Mouse (Mus musculus) frontal cortex, postnatal 14 days (tissue): Measurements from ENCODE around the gene Banp.

Source experiments
- DNase-seq, 2 experiments: peaks; one replicate each; pipeline ENCODE4 v3.0.0; 2022; ENCODE audit warnings: low spot score in 2 of 2

Gene Banp

DNA sequence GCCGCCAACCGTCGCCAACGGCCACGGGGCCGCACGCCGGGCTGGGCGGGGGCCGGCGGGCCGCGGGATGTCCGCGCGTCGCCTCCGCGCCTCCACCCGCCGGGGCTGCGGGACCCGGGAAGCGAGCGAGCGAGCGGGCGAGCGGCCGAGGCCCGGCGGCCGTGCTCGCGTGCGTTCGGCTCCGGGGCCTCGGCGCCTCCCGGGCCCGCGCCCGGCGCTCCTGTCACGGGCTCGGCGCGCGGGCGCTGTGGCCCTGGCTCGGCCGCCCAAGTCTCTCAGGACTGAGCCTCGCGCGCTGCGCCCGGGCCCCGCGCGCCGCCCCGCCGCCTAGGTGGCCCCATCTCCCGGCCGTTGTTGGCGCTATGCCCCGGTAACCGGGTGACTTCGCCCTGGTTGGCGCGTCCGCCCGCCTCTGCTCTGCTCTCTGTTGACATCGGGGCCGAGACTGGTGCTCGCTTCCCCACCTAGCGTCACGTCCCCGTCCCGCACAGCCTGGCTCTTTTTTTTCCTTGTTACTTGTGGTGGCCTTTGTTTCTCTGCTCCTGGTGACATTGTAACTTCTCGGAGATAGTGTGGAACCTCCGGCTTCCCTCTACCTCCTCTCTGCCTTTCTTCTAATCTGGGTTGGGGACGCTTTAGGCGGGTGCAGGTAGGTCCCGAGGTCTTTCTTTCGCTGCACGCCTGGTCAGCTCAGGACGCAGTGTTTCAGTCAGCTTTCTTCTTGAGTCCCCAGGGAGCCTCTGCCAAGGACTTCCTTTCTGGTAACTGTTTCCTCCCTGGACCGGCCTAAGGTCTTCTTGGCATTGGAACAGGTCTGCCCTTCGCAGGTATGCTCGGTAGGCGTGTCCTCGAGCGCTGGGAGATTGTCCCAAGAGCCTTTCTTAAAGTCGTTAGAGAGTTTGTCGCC, 1.5 kb downstream of the Banp start:
- peak; percentile 49 to 58 for DNase-seq

DNA sequence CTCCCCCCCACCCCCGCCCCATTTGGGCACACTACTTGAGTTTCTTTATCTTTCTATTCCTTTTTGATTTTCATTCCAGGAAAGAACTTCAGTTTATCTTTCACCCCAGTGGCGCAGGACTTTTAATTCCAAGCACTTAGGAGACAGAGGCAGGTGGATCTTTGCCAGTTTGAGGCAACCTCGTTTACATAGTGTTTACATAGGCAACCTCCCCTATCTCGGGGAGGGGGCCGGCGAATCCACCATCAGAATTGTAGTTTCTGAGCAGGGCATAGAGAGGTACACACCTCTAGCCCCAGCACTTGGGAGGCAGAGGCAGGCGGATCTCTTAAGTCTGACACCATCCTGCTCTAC, 2.1 kb downstream of the Banp start:
- DNase-seq: no peak

DNA sequence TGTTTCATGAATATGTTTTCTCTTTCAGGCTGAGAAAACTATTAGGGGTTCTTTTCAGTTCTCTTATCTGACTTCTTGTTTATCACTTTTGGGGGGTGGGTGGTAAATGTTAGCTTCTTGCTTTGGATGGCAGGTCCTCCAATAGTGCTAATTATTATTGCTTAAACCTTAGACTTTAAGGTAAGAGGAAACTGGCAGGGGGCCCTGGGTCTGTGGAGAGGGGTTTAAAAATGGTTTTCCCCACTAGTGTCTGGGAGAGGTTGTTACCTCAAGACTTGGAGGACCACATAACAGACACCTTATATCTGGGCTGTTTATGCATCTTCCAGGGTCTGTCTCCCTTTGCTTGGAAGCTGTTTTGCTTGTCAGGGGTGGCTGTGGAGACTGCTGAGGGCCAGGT, 2.6 kb downstream of the Banp start:
- no peak for DNase-seq

DNA sequence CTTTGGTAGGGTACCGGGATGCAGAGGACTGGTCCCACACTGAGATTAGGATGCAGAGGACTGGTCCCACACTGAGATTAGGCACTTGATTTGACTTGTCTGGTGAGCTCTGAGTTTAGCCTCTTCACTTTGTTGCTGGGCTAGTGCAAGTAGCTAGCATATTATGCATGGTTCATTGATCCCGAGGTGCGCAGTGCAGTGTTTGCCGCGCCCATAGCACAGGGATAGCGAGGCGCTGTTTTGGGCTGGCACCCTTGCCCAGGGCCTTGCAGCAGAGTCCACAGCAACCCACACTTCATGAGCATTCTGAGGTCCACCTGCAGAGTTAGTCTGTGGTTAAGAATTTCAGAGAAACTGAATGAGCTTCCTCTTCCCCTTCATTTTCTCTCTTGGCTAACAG, 3.2 kb downstream of the Banp start:
- DNase-seq: no peak

DNA sequence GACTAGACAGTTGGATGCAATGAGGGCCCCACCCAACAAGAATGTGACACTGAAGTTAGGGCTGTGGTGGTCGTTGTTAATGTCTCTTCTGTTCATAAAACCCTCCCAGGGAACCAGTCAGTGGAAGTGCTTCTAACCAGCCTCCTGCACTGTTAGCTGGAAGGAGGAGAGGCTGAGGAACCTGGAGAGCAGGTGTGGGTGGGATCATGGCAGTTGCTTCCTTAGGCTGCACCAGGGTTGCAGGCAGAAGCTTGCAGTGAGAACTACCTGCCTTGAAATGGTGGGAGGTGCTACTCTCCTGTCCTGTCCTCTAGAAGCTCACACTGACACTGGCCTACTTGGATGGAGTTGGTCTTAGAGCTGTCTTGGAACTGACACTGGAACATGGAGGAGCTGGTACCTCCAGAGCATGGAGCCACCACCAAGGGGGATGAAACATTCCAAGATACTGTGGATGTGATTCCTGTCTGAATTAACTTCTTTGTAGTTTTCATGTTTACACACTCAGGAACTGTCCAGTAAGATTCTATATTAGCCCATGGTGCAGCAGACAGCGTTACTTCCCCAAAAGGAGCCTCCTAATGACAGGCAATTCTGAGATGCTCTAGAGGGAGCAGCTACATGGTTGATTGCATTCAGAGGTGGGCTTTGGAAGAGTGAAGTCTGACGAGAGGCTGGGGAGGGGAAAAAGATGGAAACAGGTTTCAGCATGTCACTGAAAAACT, 4.4 kb downstream of the Banp start:
- no peak for DNase-seq

DNA sequence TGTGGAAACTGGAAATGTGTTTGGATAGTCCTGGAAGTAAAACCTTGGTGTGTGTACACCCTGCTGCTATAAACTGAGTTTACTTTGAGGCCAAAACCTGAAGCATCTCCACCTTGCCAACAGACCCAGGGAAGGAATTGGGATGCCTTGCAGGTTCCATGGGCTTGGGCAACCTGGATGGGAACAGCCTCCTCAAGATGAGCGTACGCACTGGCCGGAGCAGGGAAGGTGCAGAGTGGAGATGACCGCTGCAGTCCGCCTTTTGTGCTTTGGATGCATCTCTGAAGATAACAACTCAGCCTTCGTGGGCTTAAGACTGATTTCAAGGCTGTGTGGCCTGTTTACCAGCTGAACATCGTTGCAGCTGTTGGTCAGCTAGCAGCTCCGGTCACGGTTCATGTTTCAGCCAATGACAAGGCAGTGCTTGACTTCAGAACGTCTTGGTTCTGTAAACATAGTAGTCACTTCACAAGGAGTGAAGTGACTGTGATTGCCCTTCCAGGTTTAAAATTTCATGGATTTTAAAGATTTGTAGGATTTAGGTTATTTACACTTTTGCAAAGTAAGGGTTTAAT, 5.5 kb downstream of the Banp start:
- DNase-seq: no peak

DNA sequence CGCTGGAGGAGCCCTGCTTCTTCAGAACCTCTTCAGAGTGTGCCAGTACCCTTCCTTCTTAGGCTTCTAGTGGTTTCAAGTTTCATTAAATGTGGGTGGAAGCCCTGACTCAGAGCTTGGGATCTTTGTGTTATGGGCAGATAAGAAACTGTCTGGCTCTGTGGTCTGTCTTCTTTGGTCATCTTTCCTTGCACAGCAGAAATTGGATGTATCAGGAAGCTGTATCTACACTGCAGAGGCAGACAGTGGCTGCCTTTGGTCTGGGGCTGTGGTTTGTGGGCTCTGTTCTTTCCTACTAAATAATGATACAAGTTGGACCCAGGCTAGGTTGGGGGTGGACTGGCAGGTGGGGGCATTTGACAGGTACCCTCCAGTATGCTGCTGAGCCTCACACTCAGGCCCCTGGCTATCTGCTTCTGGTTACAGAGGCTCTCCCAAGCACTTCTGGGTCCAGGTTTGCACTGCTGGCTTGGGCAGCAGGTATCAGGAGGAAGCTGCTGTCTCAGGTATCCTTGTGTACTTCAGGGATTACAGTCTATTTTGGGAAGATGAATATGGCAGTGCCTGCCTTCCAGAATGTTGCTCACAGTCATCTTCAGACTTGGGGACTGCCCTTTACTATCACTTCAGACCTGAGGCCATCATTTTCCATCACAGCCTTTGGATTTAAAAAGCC, 6.4 kb downstream of the Banp start:
- no peak for DNase-seq

DNA sequence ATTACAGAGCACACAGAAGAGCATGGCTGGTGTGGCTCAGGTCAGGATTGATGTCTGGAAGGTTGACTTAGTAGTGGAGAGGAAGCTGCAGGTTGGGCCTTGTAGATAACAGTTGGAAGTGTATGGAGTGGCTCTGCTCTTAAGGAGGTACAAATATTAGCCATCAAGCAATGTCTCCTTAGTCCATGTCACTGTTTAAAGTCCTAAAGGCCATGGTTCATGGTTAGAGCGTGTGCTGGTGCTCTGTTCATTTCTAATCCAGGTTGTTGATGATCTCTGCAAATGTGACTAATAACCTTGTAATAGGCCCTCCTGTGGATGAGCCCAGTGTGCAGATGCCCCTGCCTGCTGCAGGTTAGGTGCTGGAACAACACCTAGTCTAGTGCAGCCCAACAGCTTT, 8.8 kb downstream of the Banp start:
- DNase-seq: no peak

DNA sequence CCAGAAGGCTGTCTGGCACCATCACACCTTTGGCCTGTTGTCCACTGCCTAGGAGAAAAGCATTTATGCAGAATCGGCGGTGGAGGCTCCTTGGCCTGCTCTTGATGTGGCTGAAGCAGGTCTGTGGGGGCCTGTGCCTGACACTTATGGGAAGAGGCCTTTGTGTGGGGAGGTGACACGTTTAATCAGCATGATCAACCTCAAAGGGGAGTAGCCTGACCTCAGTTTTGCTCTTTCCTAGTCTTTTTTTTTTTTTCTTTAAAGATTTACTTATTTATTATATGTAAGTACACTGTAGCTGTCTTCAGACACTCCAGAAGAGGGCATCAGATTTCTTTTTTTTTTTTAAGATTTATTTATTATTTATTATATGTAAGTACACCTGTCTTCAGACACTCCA, 13.3 kb downstream of the Banp start:
- DNase-seq: no peak

DNA sequence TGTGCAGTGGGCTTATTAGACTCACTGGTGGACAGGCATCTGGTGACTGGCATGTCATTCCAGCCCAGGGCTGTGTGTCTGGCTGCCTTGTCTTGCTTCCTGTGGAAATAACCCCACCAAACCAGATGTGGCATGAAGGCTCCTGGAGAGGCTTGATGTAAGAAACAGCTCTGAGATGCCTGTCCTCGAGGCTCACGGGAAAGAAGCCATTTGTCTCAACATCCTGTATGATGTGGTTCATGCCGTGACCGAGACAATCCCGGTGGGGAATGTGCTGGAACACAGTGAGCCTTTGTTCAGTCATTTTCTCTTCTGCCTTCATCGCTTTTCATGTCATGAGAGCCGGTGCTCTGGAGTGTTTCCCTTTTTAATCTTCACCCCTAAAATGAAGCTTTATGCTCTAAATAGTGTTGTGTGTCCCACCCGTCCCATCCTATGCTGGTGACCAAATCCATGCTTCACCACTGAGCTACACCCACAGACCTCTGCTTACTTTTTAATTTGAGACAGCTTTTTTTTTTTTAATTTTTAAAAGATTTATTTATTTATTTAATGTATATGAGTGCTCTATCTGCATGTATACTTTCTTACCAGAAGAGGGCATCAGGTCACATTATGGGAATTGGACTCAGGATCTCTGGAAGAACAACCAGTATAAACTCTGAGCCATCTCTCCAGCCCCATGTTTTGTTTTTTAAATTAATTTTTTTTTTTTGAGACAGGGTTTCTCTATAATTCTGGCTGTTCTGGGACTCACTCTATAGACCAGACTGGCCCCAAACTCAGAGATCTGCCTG, 15.4 kb downstream of the Banp start:
- no peak for DNase-seq

DNA sequence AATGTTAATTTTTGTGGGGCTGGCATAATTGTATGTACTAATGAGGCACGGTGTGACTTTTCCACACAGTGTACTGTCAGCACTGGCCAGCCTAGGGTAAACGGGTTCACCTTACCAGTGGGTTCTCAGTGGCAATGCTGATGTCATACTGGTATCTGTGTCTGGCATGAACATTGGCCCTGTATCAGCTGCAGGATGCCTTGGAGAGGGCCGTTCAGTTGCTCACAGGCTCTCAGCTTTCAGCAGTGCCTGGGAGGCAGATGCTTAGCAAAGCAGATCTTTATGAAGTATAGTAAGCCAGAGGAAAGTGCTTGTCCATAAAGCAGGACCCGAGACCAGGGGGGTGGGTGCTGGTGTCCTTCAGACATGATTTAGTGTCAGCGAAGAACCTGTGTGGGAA, 16.6 kb downstream of the Banp start:
- DNase-seq: no peak

DNA sequence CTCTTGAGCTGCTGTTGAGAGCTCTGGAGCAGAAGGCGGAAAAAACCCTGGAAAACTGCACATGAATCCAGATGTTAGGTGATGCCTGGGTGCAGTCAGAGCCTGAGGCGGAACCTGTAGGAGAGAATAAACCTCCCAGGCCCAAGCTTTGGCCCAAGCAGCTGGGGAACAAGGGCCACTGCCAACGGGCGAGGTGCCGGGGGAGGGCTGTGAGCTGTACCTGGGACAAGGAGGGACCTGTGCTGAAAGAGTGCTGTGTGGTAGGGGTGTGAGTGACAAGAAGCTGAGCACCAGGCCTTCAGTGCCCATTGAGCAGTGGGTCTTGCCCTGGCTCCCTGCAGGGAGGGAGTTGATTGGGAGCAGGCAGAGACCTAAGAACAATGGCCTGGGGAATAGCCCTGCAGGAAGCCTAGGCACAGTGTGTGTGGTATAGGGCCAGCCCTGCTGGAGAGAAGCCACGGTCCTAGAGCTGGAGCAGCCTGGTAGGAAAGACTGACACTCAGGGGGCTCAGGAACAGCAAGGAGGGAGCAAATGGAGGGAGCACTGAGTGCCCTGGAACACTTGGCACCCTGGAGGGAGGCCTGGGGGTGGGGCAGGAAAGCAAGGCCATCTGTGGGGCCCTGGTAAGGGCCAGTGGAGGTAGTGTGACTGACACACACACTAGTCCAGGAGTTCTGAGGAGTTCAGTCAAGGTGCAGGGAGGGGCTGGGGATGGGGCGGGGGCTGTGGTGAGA, 17.3 kb downstream of the Banp start:
- DNase-seq: no peak

DNA sequence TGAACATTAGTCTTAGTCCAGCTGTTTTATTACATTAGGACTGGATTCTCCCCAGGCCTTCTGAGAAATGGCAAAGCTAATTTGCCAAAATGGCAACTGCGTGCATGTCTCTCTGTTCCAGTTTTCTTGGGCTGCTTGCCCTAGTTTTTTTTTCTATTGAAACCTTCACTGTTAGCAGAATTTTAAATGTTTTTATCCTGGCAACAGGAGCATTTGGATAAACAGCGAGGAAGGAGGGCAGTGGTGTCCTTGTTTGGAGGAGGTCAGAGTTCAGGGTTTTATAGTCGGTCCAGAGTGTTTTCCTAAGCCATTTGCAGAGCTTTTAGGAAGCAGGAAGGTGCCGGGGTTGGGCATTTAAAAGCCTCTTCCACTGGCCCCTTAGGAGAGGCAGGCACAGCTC, 18.4 kb downstream of the Banp start:
- no peak for DNase-seq

DNA sequence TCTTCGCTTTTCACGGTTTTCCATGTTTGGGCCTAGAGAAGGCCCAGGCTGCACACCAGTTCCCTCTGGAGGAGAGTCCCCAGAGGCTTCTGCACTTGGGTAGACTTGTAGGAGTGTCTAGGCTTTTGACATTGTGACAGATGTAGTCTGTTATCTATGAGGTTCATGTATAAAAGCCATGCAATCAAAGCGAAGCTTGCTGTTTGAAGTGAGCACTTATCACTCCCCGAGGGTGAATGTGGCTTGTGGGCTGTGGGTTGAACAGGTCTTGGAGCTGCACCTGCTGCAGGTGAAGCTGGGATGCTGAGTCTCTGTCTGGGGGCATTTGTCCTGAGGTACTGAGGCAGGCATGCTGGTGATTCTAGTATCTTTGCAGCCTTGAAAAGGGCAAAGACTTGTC, 19.0 kb downstream of the Banp start:
- DNase-seq: no peak

DNA sequence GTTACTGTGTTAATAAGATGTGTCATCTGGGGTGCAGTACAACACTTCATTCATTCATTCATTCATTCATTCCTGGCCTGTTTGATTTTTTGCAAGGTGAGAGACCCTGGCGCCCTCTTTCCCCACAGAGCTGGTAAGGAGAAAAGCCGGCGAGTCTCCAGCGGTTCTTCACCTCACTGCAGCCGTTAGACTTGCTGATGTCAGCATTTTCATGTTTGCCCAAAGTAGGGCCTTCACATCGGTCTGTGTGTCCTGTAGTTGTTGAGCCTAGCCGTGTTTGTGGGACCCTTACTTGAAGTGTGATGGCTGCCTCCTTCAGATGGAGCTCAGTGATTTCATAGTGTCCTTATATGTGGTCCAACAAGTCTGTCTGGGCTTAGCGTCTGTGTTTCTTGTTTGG, 20.7 kb downstream of the Banp start:
- no peak for DNase-seq

DNA sequence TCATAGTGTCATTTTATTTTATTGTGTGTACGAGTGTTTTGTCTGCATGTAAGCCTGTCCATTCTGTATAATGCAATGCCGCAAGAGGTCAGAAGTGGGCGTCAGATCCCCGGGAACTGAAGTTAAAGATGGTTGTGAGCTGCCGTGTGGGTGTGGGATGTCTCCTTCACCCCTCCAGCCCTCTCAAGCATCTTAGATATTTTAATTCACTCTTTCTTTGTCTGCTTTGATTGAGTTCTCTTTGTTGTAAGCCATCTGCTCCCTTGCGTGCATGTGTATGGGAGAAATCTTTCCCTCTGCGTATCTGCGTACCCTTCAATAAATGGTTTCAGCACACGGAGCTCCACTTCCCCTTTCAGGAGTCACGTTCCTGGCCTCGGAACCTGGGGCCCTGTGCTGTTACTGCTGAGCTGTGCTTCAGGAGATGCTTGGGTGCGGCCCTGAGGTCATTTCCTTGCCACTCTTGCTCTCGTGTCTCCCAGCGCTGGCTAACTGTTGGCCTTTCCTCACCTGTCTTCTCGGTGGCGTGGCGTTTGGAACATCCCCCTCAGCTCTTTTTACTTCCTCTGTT, 22.0 kb downstream of the Banp start:
- DNase-seq: no peak

DNA sequence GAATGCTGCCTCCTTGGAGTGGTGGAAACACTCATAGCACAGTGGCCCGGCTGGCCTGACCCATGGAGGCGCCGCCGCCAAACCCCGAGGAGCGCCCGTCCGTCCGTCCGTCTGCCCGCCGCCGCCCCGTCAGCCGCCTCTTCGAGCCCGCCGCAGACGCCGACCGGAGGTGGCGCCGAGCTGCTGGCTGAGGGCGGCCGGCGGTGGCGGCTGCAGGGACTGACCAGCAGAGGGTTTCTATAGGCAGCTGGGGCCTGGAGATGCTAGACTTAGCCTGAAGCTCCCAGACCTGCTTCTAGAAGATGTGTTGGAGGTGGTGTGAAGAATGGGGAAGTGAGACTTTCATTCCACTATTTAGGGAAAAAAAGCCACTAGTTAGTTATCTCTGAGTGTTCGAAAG, 24.4 kb downstream of the Banp start:
- DNase-seq: no peak

DNA sequence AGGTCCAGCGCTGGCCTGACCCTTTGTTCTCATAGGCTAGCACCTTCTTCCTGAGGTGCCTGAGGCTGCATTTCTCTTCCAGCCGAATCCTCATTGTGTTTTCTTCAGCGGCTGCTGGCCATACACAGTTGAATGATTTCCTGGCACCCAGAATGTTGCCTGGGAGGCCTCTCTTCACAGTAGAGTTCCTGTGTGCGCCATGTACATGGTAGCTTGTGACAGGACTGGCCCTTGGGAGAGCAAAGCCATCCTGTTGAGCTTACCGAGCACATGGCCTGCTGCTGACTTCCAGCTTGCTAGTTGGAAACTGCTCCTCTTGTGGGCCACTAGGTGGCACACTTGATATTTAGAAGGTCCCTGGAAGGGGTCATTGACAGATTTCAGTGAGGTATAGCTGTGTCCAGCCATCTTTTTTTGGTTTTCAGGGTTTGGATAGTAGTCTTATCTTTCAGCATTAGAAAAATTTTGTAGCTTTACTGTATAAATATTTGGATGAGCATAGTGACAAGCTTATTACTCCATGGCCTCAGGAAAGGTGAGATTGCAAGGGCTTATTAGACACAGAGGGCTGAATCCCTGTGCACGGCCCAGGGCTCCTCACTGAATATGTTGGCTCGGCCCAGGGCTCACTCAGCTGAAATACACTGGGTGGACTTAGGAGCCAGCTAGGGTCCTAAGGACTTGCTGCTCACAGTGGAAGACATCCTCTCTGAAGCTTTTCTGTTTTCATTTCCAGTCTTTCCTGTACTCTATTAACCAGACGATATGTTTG, 28.5 kb downstream of the Banp start:
- DNase-seq: no peak

DNA sequence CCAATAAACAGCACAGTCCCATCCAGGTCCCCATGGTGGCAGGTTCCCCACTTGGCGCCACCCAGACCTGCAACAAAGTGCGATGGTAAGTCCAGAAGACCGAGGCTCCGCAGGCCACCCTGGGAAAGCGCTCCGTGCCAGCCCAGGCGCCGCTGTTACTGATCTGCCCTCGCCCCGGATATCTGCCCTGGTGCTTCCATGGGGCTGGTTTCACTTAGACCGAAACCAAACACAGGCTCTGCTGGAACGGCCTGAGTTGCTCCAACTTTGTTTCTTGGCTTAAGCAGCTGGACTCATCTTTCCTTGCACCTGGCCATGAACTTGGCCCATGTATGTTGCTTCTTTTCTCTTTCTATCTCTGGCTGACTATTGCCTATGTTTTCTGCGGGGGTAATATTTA, 29.1 kb downstream of the Banp start:
- DNase-seq: no peak
